Mouse (Mus musculus): Measurements from ENCODE around the gene Gm9780.
"Not testable (repeated sequence)": the region's sequence is repeated elsewhere in the genome, so short reads cannot be mapped to it uniquely, and the experiment has no call there.

GRCm38 (mm10) chr14:26047026-26047425 lies 4.5 kb upstream of the Gm9780 start:
- not testable (repeated sequence) for TF ChIP-seq CTCF (IDR thresholded peaks at IDR 0.05; ENCODE audit: borderline replicate concordance, insufficient read depth, low read depth, low read length); POLR2A (IDR thresholded peaks at IDR 0.05; ENCODE audit: borderline replicate concordance, insufficient read depth, low read length)

Data from cerebellum, adult 2 months (tissue).